Mouse (Mus musculus): ENCODE results near the gene Epb41.

DNA sequence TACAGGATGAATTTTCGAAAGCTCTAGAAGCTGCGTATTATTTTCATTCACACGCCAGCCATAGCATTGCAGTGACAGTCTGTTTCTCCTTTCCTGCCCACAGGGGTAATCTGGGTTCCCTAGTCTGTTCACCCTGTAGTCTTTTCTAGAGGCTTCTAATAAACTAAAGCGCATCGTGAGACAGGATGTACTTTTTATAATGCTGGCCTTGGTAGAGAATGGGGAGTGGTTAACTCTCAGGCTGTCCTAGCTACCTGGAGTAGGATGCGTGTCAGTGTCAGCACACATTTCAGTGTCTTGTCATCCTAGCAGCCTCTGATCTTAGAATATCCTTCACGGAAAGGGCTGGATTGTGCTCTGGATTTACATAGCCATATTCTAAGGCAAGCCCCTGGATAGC is 193.8 kb downstream of the Epb41 start:
- no peak for TF ChIP-seq CTCF (IDR thresholded peaks at IDR 0.05; ENCODE audit: control insufficient read depth, insufficient read depth, insufficient read length)
- no peak for TF ChIP-seq CEBPB (IDR thresholded peaks at IDR 0.05; ENCODE audit: low read depth)

Data from C2C12 (cell line).